Mouse (Mus musculus) bone marrow, adult 2 months (tissue): Measurements from ENCODE around the gene Smim4.

ENCODE experiments used
- CTCF ChIP-seq: fragments of 200-500 bp; IDR thresholded peaks from 2 replicates; pipeline ENCODE4 v1.5.1; 2011; ENCODE audit warnings: low read length, control low read depth; ENCODE audit not compliant: control insufficient read depth, insufficient read depth
- POLR2A ChIP-seq: fragments of 200-500 bp; IDR thresholded peaks from 2 replicates; pipeline ENCODE4 v1.6.1; 2011; ENCODE audit warnings: low read depth, mild to moderate bottlenecking, control low read depth, low read length, borderline replicate concordance; ENCODE audit not compliant: control insufficient read depth

- TF ChIP-seq POLR2A (no peak), CTCF (no peak)
Observed at GRCm38 (mm10) chr14:31112187-31112586, 16.6 kb downstream of the Smim4 start.
